Mouse (Mus musculus) liver, adult 2 months (tissue): Measurements from ENCODE around the gene Gm10521. TPM values are rescaled to one million over a fixed set of nuclear protein-coding genes. Genes with fewer than 3 reads are reported as not detected.
"Not testable (repeated sequence)": the region's sequence is repeated elsewhere in the genome, so short reads cannot be mapped to it uniquely, and the experiment has no call there.

ENCODE experiments used
- DNase-seq: peaks from one replicate; pipeline ENCODE4 v3.0.0-alpha.2; 2011; ENCODE audit warnings: low read depth, low spot score; ENCODE audit errors: extremely low read depth
- H3K27ac ChIP-seq: fragments of 200-500 bp; replicated peaks from 2 replicates; pipeline ENCODE4 v1.5.1; 2012; ENCODE audit warnings: low read depth, mild to moderate bottlenecking, control low read depth, inconsistent platforms, low read length; ENCODE audit not compliant: insufficient read depth
- H3K27me3 ChIP-seq: fragments of 200-500 bp; 2 replicates; pipeline ENCODE4 v1.6.1; 2012; ENCODE audit warnings: mild to moderate bottlenecking, moderate library complexity, low read length, inconsistent platforms; ENCODE audit not compliant: control insufficient read depth, insufficient read depth
- H3K36me3 ChIP-seq: fragments of 200-500 bp; 2 replicates; pipeline ENCODE4 v1.6.1; 2012; ENCODE audit warnings: low read length, inconsistent platforms; ENCODE audit not compliant: control insufficient read depth, insufficient read depth
- H3K4me1 ChIP-seq: fragments of 200-500 bp; 2 replicates; pipeline ENCODE4 v1.6.1; 2011; ENCODE audit warnings: low read length; ENCODE audit not compliant: control insufficient read depth, insufficient read depth
- H3K4me3 ChIP-seq: fragments of 200-500 bp; 2 replicates; pipeline ENCODE4 v1.5.1; 2011; ENCODE audit warnings: low read depth, mild to moderate bottlenecking, control low read depth, low read length, moderate library complexity; ENCODE audit not compliant: insufficient read depth
- H3K79me2 ChIP-seq: fragments of 200-500 bp; 2 replicates; pipeline ENCODE4 v1.6.1; 2012; ENCODE audit warnings: inconsistent platforms, mild to moderate bottlenecking, low read length, moderate library complexity; ENCODE audit not compliant: control insufficient read depth, insufficient read depth
- H3K9ac ChIP-seq: fragments of 200-500 bp; 2 replicates; pipeline ENCODE4 v1.6.1; 2012; ENCODE audit warnings: low read depth, mild to moderate bottlenecking, control low read depth, inconsistent platforms, low read length
- CTCF ChIP-seq: fragments of 200-500 bp; IDR thresholded peaks from 2 replicates; pipeline ENCODE4 v1.5.1; 2011; ENCODE audit warnings: low read depth, low read length, control low read depth
- POLR2A ChIP-seq: fragments of 200-500 bp; IDR thresholded peaks from 2 replicates; pipeline ENCODE4 v1.6.1; 2011; ENCODE audit warnings: low read length, control low read depth; ENCODE audit not compliant: insufficient read depth; ENCODE audit errors: extremely low read depth
- WGBS: fragments of 180-500 bp; shearing (Covaris S2); methylation state at CpG from one replicate; pipeline ENCODE4 v1.1.7; 2018; 5-methylcytosine and 5-hydroxymethylcytosine counted together
- polyA plus RNA-seq: library from polyadenylated mRNA; depleted of rRNA; stranded (reverse); fragments of >200 nt; gene quantifications from 2 replicates; pipeline ENCODE4 v1.2.3, GENCODE M21; 2012; rRNA removed
- total RNA-seq: library from RNA; depleted of rRNA; stranded (reverse); fragments of >200 nt; gene quantifications from 2 replicates; pipeline ENCODE4 v1.2.3, GENCODE M21; 2014; rRNA removed

The Gm10521 gene
- total RNA-seq = 0.37 and 0.40 TPM in 2 replicates
- 0.19 and 0.38 TPM in 2 replicates for polyA plus RNA-seq

DNA sequence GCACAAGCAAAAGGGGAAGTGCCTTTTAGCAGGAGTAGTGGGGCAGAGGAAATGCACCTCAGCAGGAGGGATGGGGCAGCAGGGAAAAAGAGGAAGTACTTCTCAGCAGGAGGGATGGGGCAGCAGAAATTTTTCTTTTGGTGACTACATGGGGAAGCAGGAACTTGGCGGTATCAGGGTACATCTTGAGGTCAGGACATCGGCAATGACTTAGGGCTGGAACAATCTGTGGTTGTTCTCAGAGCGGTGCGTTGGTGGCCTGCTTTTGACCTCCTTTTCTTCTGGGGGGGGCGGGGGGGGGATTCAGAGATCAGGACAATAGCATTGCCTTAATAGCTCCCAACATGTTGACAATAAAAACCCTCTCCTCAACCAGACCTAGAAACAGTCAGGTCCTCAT, at the start of gene Gm10521:
Gm10521 (plus strand) TSS at position 301 of the 400 bp plus-strand sequence.
- not testable (repeated sequence) for H3K4me1 ChIP-seq, DNase-seq, H3K9ac ChIP-seq, H3K4me3 ChIP-seq, H3K36me3 ChIP-seq, H3K79me2 ChIP-seq, H3K27ac ChIP-seq, H3K27me3 ChIP-seq
- WGBS = 83% methylated on average over 5 of the region's 5 CpGs

GRCm38 (mm10) chr1:171848201-171848600, 47.3 kb upstream of the Gm10521 start:
- H3K27ac ChIP-seq = no peak overlapping the region
- no peaks in the 10 kb centered on the region for H3K4me1 ChIP-seq
- no peak overlapping the region for H3K4me3 ChIP-seq
- H3K27me3 ChIP-seq = no peaks in the 10 kb centered on the region
- no peaks in the 10 kb centered on the region for H3K36me3 ChIP-seq
- DNase-seq = no peak
- no peaks in the 10 kb centered on the region for H3K79me2 ChIP-seq
- no peak for TF ChIP-seq CTCF
- no peak for TF ChIP-seq POLR2A
- no peak overlapping the region for H3K9ac ChIP-seq

DNA sequence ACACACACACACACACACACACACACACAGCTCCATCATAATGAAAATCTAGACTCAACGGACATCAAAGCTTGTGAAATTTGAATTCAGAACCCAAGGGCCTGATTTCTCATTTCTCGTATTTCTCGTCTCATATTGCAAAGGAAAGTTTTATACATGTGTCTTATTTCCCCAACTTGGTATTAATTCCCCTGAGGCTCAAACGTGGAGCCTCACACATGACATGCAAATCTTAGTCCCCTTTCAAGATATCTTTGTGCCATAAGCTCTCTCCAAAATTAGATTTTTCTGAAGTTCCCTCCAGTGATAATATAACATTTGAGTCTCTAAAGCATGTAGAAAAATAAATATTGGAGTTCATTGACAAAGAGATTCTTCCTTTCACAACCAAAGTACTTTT, 46.7 kb upstream of the Gm10521 start:
- WGBS = 77% methylated on average over 4 of the region's 4 CpGs
- H3K27me3 ChIP-seq = no peaks in the 10 kb centered on the region
- TF ChIP-seq CTCF = no peak
- TF ChIP-seq POLR2A = no peak
- no peak for DNase-seq
- H3K9ac ChIP-seq = no peak overlapping the region
- no peaks in the 10 kb centered on the region for H3K4me1 ChIP-seq
- H3K27ac ChIP-seq = no peak overlapping the region
- H3K79me2 ChIP-seq = no peaks in the 10 kb centered on the region
- H3K4me3 ChIP-seq = no peak overlapping the region
- no peaks in the 10 kb centered on the region for H3K36me3 ChIP-seq

DNA sequence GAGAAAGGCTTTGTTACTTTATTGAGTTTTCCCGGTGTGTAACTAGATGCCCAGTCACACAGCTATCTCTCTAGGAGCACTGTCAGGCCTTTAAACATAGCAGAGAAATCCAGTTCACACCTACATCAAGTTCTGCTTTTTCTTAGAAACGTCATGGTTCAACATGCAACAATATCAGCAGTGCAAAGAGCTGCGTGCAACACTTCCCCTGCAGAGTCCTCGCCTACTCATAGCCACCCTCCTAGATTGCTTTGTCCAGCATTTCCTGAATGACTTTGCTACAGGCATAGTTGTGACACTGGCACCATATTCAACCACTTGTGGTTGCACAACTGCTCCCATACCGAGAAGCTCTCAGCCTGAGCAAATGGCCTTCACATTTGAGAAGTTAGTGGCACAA, 46.0 kb upstream of the Gm10521 start:
- DNase-seq = peak; percentile 46
- Histone ChIP-seq H3K36me3 (no peaks in the 10 kb centered on the region), H3K27me3 (no peaks in the 10 kb centered on the region), H3K9ac (no peak overlapping the region), H3K4me1 (no peaks in the 10 kb centered on the region), H3K27ac (no peak overlapping the region; the same call in 1 of the 2 replicates), H3K79me2 (no peaks in the 10 kb centered on the region), H3K4me3 (no peak overlapping the region)
- TF ChIP-seq CTCF (no peak), POLR2A (no peak)
- WGBS = 77% methylated on average over 5 of the region's 5 CpGs

DNA sequence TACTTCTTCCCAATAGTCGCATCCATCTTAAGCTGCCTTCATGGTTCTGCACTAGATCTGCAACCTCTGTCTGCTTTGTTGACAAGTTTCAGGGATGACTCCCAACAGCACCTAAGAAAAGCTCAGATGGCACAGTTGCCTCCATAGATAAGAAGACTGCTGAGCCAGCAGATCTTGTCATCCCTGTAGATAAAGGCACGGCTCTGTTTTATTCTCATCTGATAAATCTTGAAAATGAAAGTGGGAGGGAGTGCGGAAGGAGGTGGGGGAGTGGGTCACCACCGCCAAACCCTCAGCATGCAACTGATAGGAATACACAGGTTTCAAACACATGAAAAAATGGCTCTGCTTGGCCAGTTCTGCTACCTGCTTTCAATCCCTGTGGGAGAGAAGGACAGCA, 30.0 kb upstream of the Gm10521 start:
- 83% methylated on average over 4 of the region's 4 CpGs for WGBS
- no peak overlapping the region for H3K4me3 ChIP-seq
- H3K27ac ChIP-seq = no peak overlapping the region
- no peaks in the 10 kb centered on the region for H3K4me1 ChIP-seq
- TF ChIP-seq POLR2A (no peak), CTCF (no peak)
- H3K36me3 ChIP-seq = no peaks in the 10 kb centered on the region
- no peaks in the 10 kb centered on the region for H3K27me3 ChIP-seq
- no peaks in the 10 kb centered on the region for H3K79me2 ChIP-seq
- no peak for DNase-seq
- H3K9ac ChIP-seq = no peak overlapping the region

- WGBS = 79% methylated on average over 1 of the region's 1 CpGs
- no peak overlapping the region for H3K4me3 ChIP-seq
Observed at GRCm38 (mm10) chr1:171886989-171887388, 8.5 kb upstream of the Gm10521 start.

More at GRCm38 (mm10) chr1:171886989-171887388, 8.5 kb upstream of the Gm10521 start:
- Histone ChIP-seq H3K27me3 (no peaks in the 10 kb centered on the region), H3K79me2 (no peaks in the 10 kb centered on the region), H3K36me3 (no peaks in the 10 kb centered on the region), H3K4me1 (no peaks in the 10 kb centered on the region), H3K9ac (no peak overlapping the region), H3K27ac (no peak overlapping the region; the same call in 1 of the 2 replicates)
- TF ChIP-seq CTCF (no peak), POLR2A (no peak)
- peak; percentile 36 for DNase-seq
